Mouse (Mus musculus) gastrocnemius, adult 2 months (tissue): ENCODE measurements around the gene Magi2. TPM values are rescaled to one million over a fixed set of nuclear protein-coding genes. Genes with fewer than 3 reads are reported as not detected.

Experiments
- DNase-seq: peaks from one replicate; pipeline ENCODE4 v3.0.0; 2022
- H3K27ac ChIP-seq: fragments of 200-600 bp; 2 replicates; pipeline ENCODE4 v1.8.1; 2022; ENCODE audit warnings: mild to moderate bottlenecking
- H3K4me3 ChIP-seq: fragments of 200-600 bp; 2 replicates; pipeline ENCODE4 v1.8.1; 2022; ENCODE audit warnings: mild to moderate bottlenecking, moderate library complexity
- CTCF ChIP-seq: fragments of 200-600 bp; IDR thresholded peaks from 2 replicates; pipeline ENCODE4 v1.8.1; 2022; ENCODE audit warnings: antibody characterized with exemption, mild to moderate bottlenecking, moderate library complexity
- intact Hi-C: fragments of 180-260 bp; cut with DNase I; formaldehyde crosslinking; loops from one replicate; pipeline ENCODE4 v1.15.1; 2025
- total RNA-seq, 2 experiments: library from RNA; stranded (reverse); gene quantifications; 2 replicates each; pipeline ENCODE4 v1.2.3; 2021

Magi2 gene
- total RNA-seq, 2 experiments from 2014 or later: 0.98 to 1.6 TPM

GRCm38 (mm10) chr5:20082368-20082767, 855.5 kb downstream of the Magi2 start:
- DNase-seq: no peak
- intact Hi-C loops: no loop called here
- no peak overlapping the region for H3K4me3 ChIP-seq
- H3K27ac ChIP-seq: no peak overlapping the region
- no peak for TF ChIP-seq CTCF

GRCm38 (mm10) chr5:20087083-20087482, 860.2 kb downstream of the Magi2 start:
- no peak for DNase-seq
- H3K4me3 ChIP-seq: no peak overlapping the region
- no peak overlapping the region for H3K27ac ChIP-seq
- intact Hi-C loops: no loop called here
- no peak for TF ChIP-seq CTCF

GRCm38 (mm10) chr5:20103869-20104268, 877.0 kb downstream of the Magi2 start:
- Histone ChIP-seq H3K4me3 (no peak overlapping the region), H3K27ac (no peak overlapping the region)
- DNase-seq: no peak
- intact Hi-C loops: no loop called here
- no peak for TF ChIP-seq CTCF

GRCm38 (mm10) chr5:20104496-20104895, 877.7 kb downstream of the Magi2 start:
- intact Hi-C loops: no loop called here
- DNase-seq: no peak
- Histone ChIP-seq H3K27ac (no peak overlapping the region), H3K4me3 (no peak overlapping the region)
- TF ChIP-seq CTCF: no peak

- DNase-seq: no peak
- Histone ChIP-seq H3K4me3 (no peak overlapping the region), H3K27ac (no peak overlapping the region)
- intact Hi-C loops: no loop called here
- no peak for TF ChIP-seq CTCF
Measured at GRCm38 (mm10) chr5:20109496-20109895, 882.7 kb downstream of the Magi2 start.

- no peak overlapping the region for H3K4me3 ChIP-seq
- intact Hi-C loops: no loop called here
- no peak overlapping the region for H3K27ac ChIP-seq
- TF ChIP-seq CTCF: no peak
- DNase-seq: no peak
Measured at GRCm38 (mm10) chr5:20117156-20117555, 890.3 kb downstream of the Magi2 start.

GRCm38 (mm10) chr5:20140235-20140634, 913.4 kb downstream of the Magi2 start:
- TF ChIP-seq CTCF: no peak
- DNase-seq: no peak
- H3K27ac ChIP-seq: no peak overlapping the region
- no peak overlapping the region for H3K4me3 ChIP-seq
- intact Hi-C loops: no loop called here

GRCm38 (mm10) chr5:20140662-20141444, 914.0 kb downstream of the Magi2 start:
- H3K27ac ChIP-seq: no peak overlapping the region
- TF ChIP-seq CTCF: no peak
- intact Hi-C loops: no loop called here
- H3K4me3 ChIP-seq: no peak overlapping the region
- DNase-seq: no peak

- H3K4me3 ChIP-seq: no peak overlapping the region
- TF ChIP-seq CTCF: no peak
- intact Hi-C loops: no loop called here
- no peak overlapping the region for H3K27ac ChIP-seq
- no peak for DNase-seq
Measured at GRCm38 (mm10) chr5:20153359-20154125, 926.7 kb downstream of the Magi2 start.

GRCm38 (mm10) chr5:20196765-20197164, 969.9 kb downstream of the Magi2 start:
- intact Hi-C loops: no loop called here
- TF ChIP-seq CTCF: no peak
- no peak overlapping the region for H3K27ac ChIP-seq
- no peak overlapping the region for H3K4me3 ChIP-seq
- no peak for DNase-seq

GRCm38 (mm10) chr5:20197395-20197794, 970.6 kb downstream of the Magi2 start:
- DNase-seq: no peak
- TF ChIP-seq CTCF: no peak
- Histone ChIP-seq H3K27ac (no peak overlapping the region), H3K4me3 (no peak overlapping the region)
- intact Hi-C loops: no loop called here

- Histone ChIP-seq H3K4me3 (no peak overlapping the region), H3K27ac (no peak overlapping the region)
- no peak for TF ChIP-seq CTCF
- intact Hi-C loops: no loop called here
- DNase-seq: no peak
Measured at GRCm38 (mm10) chr5:20201348-20201747, 974.5 kb downstream of the Magi2 start.

GRCm38 (mm10) chr5:20208110-20208509, 981.3 kb downstream of the Magi2 start:
- DNase-seq: no peak
- Histone ChIP-seq H3K27ac (no peak overlapping the region), H3K4me3 (no peak overlapping the region)
- no peak for TF ChIP-seq CTCF
- intact Hi-C loops: no loop called here
